Mouse (Mus musculus) G1E (cell line): ENCODE measurements around the gene Plb1. TPM values are rescaled to one million over a fixed set of nuclear protein-coding genes. Genes with fewer than 3 reads are reported as not detected.

Experiments
- ATAC-seq: 2 replicates; pipeline ENCODE4 v1.8.0; 2016; ENCODE audit warnings: mild to moderate bottlenecking; ENCODE audit not compliant: insufficient number of reproducible peaks, poor library complexity, low FRiP score, severe bottlenecking; ENCODE audit errors: extremely low read depth
- DNase-seq: peaks from one replicate; pipeline ENCODE4 v3.0.0; 2012; ENCODE audit warnings: low spot score
- H3K27me3 ChIP-seq: 2 replicates; pipeline ENCODE4 v1.6.1; 2012; ENCODE audit warnings: mild to moderate bottlenecking, low read length, inconsistent platforms; ENCODE audit not compliant: insufficient read depth
- H3K36me3 ChIP-seq: replicated peaks from 2 replicates; pipeline ENCODE3; 2012; ENCODE audit warnings: mild to moderate bottlenecking, inconsistent platforms
- H3K4me1 ChIP-seq: 2 replicates; pipeline ENCODE4 v1.6.1; 2012; ENCODE audit warnings: low read depth, low read length, inconsistent platforms, mixed read lengths; ENCODE audit not compliant: insufficient read depth
- H3K4me3 ChIP-seq: 2 replicates; pipeline ENCODE4 v1.5.1; 2012; ENCODE audit warnings: low read depth, mild to moderate bottlenecking, inconsistent platforms, low read length, moderate library complexity, mixed read lengths
- H3K9me3 ChIP-seq: replicated peaks from 2 replicates; pipeline ENCODE4 v1.6.1; 2012; ENCODE audit warnings: inconsistent platforms
- CTCF ChIP-seq: IDR thresholded peaks from 2 replicates; pipeline ENCODE4 v1.5.1; 2012; ENCODE audit warnings: low read depth, low read length, inconsistent platforms, mixed read lengths
- GATA1 ChIP-seq: IDR thresholded peaks from 2 replicates; pipeline ENCODE4 v1.6.1; 2012; ENCODE audit warnings: borderline replicate concordance, low read length, inconsistent platforms, mixed read lengths
- GATA2 ChIP-seq: IDR thresholded peaks from 2 replicates; pipeline ENCODE4 v1.6.1; 2012; ENCODE audit warnings: low read depth, low read length, inconsistent platforms, borderline replicate concordance
- POLR2AphosphoS5 ChIP-seq: IDR thresholded peaks from 2 replicates; pipeline ENCODE4 v1.6.1; 2012; ENCODE audit warnings: low read depth, low read length, inconsistent platforms; ENCODE audit not compliant: insufficient replicate concordance
- TAL1 ChIP-seq: conservative IDR thresholded peaks from 2 replicates; pipeline ENCODE4 v1.6.1; 2012; ENCODE audit warnings: low read depth, low read length, inconsistent platforms, mixed read lengths
- polyA plus RNA-seq: library from polyadenylated mRNA; stranded (reverse); fragments of >175 nt; gene quantifications from 2 replicates; pipeline ENCODE4 v1.2.3, GENCODE M21; 2012
- total RNA-seq, 2 experiments: library from RNA; stranded (forward) in 1 of 2; stranded (reverse) in 1 of 2; fragments of 200-1000 nt in 1 of 2; fragments of >200 nt in 1 of 2; fragmentation: Nextera tagmentation in 1 of 2; gene quantifications; 2 replicates each; pipeline ENCODE4 v1.2.3; 2014 to 2017

Plb1 gene
- total and polyA plus RNA-seq, 3 experiments, result 0.27 TPM; not detected in 2

GRCm38 (mm10) chr5:32311589-32312166 lies 79.2 kb downstream of the Plb1 start:
- Histone ChIP-seq H3K9me3 (no peaks in the 10 kb centered on the region), H3K27me3 (peaks cover 21% of the 10 kb centered on the region), H3K4me1 (no peaks in the 10 kb centered on the region), H3K4me3 (no peak overlapping the region), H3K36me3 (no peaks in the 10 kb centered on the region)
- TF ChIP-seq GATA2, result no peak
- no peak for TF ChIP-seq GATA1
- no peak for TF ChIP-seq TAL1
- TF ChIP-seq CTCF, result no peak
- TF ChIP-seq POLR2AphosphoS5, result no peak
- no peak for ATAC-seq
- no peak for DNase-seq

GRCm38 (mm10) chr5:32313671-32314070 lies 81.2 kb downstream of the Plb1 start:
- H3K4me3 ChIP-seq, result no peak overlapping the region
- DNase-seq, result no peak
- ATAC-seq, result no peak
- TF ChIP-seq CTCF (no peak), TAL1 (no peak), GATA1 (no peak), POLR2AphosphoS5 (no peak), GATA2 (no peak)
- H3K4me1 ChIP-seq, result no peaks in the 10 kb centered on the region
- H3K36me3 ChIP-seq, result no peaks in the 10 kb centered on the region
- no peaks in the 10 kb centered on the region for H3K9me3 ChIP-seq
- H3K27me3 ChIP-seq, result peaks cover 21% of the 10 kb centered on the region

- no peak for ATAC-seq
- no peaks in the 10 kb centered on the region for H3K4me1 ChIP-seq
- H3K36me3 ChIP-seq, result no peaks in the 10 kb centered on the region
- no peak for DNase-seq
- peaks cover 17% of the 10 kb centered on the region for H3K27me3 ChIP-seq
- TF ChIP-seq GATA2 (no peak), POLR2AphosphoS5 (no peak), TAL1 (no peak)
- H3K9me3 ChIP-seq, result no peaks in the 10 kb centered on the region
- no peak overlapping the region for H3K4me3 ChIP-seq
These were observed 82.2 kb downstream of the Plb1 start for GRCm38 (mm10) chr5:32314731-32315130.

GRCm38 (mm10) chr5:32322146-32322811 lies 89.8 kb downstream of the Plb1 start:
- DNase-seq, result peak; percentile 15
- no peak overlapping the region for H3K4me3 ChIP-seq
- H3K36me3 ChIP-seq, result no peaks in the 10 kb centered on the region
- H3K9me3 ChIP-seq, result no peaks in the 10 kb centered on the region
- H3K4me1 ChIP-seq, result no peaks in the 10 kb centered on the region
- H3K27me3 ChIP-seq, result no peaks in the 10 kb centered on the region; the same call in 1 of the 2 replicates
- TF ChIP-seq GATA1 (no peak), CTCF (no peak), POLR2AphosphoS5 (no peak), GATA2 (no peak), TAL1 (no peak)
- ATAC-seq, result no peak

- ATAC-seq (no peak), DNase-seq (no peak)
- Histone ChIP-seq H3K36me3 (no peaks in the 10 kb centered on the region), H3K4me1 (no peaks in the 10 kb centered on the region), H3K9me3 (no peaks in the 10 kb centered on the region), H3K27me3 (peaks cover 5% of the 10 kb centered on the region; the same call in 1 of the 2 replicates), H3K4me3 (no peak overlapping the region)
- TF ChIP-seq CTCF (no peak), GATA2 (no peak), TAL1 (no peak), GATA1 (no peak), POLR2AphosphoS5 (no peak)
These were observed 95.6 kb downstream of the Plb1 start for GRCm38 (mm10) chr5:32328139-32328538.

- ATAC-seq (no peak), DNase-seq (no peak)
- no peaks in the 10 kb centered on the region for H3K36me3 ChIP-seq
- H3K9me3 ChIP-seq, result no peaks in the 10 kb centered on the region
- H3K4me1 ChIP-seq, result no peaks in the 10 kb centered on the region
- TF ChIP-seq CTCF, result no peak
- no peak for TF ChIP-seq GATA2
- no peak for TF ChIP-seq GATA1
- TF ChIP-seq TAL1, result no peak
- H3K4me3 ChIP-seq, result no peak overlapping the region
- peaks cover 5% of the 10 kb centered on the region for H3K27me3 ChIP-seq
These were observed 100.1 kb downstream of the Plb1 start for GRCm38 (mm10) chr5:32332591-32332990.

- no peak for DNase-seq
- TF ChIP-seq GATA2 (no peak), POLR2AphosphoS5 (no peak), GATA1 (no peak), CTCF (no peak), TAL1 (no peak)
- no peaks in the 10 kb centered on the region for H3K36me3 ChIP-seq
- no peak for ATAC-seq
- H3K4me1 ChIP-seq, result no peaks in the 10 kb centered on the region
- H3K9me3 ChIP-seq, result no peaks in the 10 kb centered on the region
- H3K27me3 ChIP-seq, result peaks cover 12% of the 10 kb centered on the region
- no peak overlapping the region for H3K4me3 ChIP-seq
These were observed 102.7 kb downstream of the Plb1 start for GRCm38 (mm10) chr5:32335172-32335571.
